Mouse (Mus musculus): Measurements from ENCODE around the gene 9130204L05Rik. TPM values are rescaled to one million over a fixed set of nuclear protein-coding genes. Genes with fewer than 3 reads are reported as not detected.

Gene 9130204L05Rik
- not detected for total RNA-seq (2021)
- long read RNA-seq, experiment 1: 0 reads
- long read RNA-seq, experiment 2: 0 reads

DNA sequence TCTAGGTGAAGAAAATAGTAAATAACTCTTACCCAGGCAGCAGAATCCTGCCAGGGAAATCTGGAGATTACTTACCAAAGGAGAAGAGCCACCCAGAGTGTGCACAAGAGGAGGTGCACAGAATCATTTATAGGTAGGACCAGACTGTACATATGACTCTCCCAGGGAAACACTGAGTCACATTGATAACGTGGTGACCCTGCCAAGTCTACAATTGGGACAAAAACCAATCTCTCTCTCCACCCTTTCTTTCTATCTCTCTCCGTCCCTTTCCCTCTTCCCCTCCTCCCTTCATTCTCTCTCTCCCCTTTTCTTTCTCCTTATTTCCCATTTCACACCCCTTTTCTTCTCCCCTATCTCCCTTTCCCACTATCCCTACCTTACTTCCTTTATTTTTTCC, at the start of gene 9130204L05Rik:
Gene 9130204L05Rik, minus strand, starts transcription at position 101 of the 400 bp plus-strand sequence.
- DNase-seq (ENCODE audit: low spot score in 2 of 2): no peak

DNA sequence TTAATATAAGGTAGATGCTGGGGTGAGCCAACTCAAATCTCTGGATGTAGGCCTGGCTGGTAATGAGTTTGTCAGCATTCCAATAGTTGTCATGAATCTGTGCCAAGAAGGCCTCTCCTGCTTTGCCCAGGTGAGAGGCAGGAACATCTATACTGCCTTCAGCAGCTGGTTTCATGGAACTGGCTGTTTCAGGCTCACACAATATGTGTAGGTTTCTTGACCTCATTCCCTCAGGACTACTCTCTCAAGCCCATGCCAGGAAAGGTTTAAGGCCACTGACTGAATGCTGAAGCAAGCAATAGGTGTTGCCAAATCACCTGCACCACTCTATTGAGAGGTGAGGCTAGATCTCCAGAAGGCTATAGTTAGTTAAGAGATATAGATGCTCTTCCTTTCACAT, 18.1 kb upstream of the 9130204L05Rik start:
- DNase-seq (ENCODE audit: low spot score in 2 of 2): no peak

DNA sequence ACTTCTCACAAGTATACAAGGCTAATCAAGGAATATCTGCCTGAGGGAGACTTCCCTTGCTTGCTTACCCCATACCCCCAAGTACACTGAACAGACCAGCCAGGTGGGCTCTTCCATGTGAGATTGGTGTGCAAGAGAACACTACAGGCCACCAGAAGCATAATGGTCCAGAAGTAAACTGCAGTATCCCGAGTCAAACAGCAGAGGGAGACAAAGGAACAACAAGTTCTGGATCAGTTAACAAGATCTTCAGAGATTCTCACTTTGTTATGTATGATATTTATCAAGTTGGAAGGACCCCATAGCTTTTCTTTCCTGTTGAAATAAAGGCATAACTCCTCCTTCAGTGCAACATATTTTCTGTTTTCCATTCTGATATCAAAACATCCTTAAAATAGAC, 31.4 kb downstream of the 9130204L05Rik start:
- DNase-seq (ENCODE audit: low spot score in 2 of 2): no peak

DNA sequence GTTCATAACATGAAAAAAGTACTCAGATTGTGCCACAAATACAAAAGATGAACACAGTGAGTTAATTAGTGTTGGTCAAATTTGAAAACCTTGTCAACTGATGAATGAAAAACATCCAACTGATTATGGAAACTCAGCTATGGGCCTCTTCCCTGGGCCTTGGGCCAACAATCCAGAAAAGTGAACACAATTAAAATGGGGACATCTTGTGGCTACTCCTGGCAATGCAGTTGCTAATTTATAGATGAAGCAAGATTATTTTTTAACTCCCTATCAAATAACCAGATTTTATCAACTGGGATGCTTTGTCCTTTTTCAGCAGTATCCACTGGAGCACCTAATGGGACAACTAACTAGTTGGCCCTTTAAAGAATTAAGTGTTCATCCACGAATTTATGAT, 37.9 kb downstream of the 9130204L05Rik start:
- no peak for DNase-seq (ENCODE audit: low spot score in 2 of 2)
